Mouse (Mus musculus): ENCODE measurements around the gene Hpse2. TPM values are rescaled to one million over a fixed set of nuclear protein-coding genes. Genes with fewer than 3 reads are reported as not detected.

The Hpse2 gene
- polyA plus RNA-seq, 1 experiment: not detected

- no peak overlapping the region for H3K4me2 ChIP-seq (ENCODE audit: low read depth)
- no peak for TF ChIP-seq MYOG (IDR thresholded peaks at IDR 0.05; ENCODE audit: control insufficient read depth in 1 of 3, insufficient read depth in 1 of 3, insufficient read length in 2 of 3, low read depth in 2 of 3)
- TF ChIP-seq USF1 (IDR thresholded peaks at IDR 0.05; ENCODE audit: low read depth): no peak
- no peak for TF ChIP-seq MYOD1 (IDR thresholded peaks at IDR 0.05; ENCODE audit: control insufficient read depth in 1 of 3, insufficient read length in 2 of 3, low read depth in 2 of 3)
- no peak for TF ChIP-seq SRF (IDR thresholded peaks at IDR 0.05; ENCODE audit: control insufficient read depth, insufficient read length, low read depth)
- no peak for TF ChIP-seq CEBPB (IDR thresholded peaks at IDR 0.05; ENCODE audit: insufficient read depth, poor library complexity, severe bottlenecking)
- no peaks in the 10 kb centered on the region for H3K36me3 ChIP-seq (ENCODE audit: control insufficient read depth, insufficient read depth)
- H3ac ChIP-seq (ENCODE audit: control insufficient read depth, insufficient read length): no peak overlapping the region
- no peak overlapping the region for H3K4me3 ChIP-seq
- no peaks in the 10 kb centered on the region for H3K79me2 ChIP-seq (ENCODE audit: control insufficient read depth, insufficient read depth)
- H3K27me3 ChIP-seq (ENCODE audit: control insufficient read depth, insufficient read depth, insufficient read length): no peaks in the 10 kb centered on the region
Observed at GRCm38 (mm10) chr19:42980537-42980936, 407.6 kb downstream of the Hpse2 start.

GRCm38 (mm10) chr19:42977938-42978337, 410.2 kb downstream of the Hpse2 start:
- Histone ChIP-seq H3K36me3 (ENCODE audit: control insufficient read depth, insufficient read depth) (no peaks in the 10 kb centered on the region), H3K4me2 (ENCODE audit: low read depth) (no peak overlapping the region), H3K4me3 (no peak overlapping the region), H3K79me2 (ENCODE audit: control insufficient read depth, insufficient read depth) (no peaks in the 10 kb centered on the region), H3K27me3 (ENCODE audit: control insufficient read depth, insufficient read depth, insufficient read length) (no peaks in the 10 kb centered on the region), H3ac (ENCODE audit: control insufficient read depth, insufficient read length) (no peak overlapping the region)
- TF ChIP-seq TCF12 (IDR thresholded peaks at IDR 0.05; ENCODE audit: insufficient read depth, poor library complexity, severe bottlenecking) (no peak), MAX (IDR thresholded peaks at IDR 0.05; ENCODE audit: low read depth) (no peak), POLR2AphosphoS2 (IDR thresholded peaks at IDR 0.05; ENCODE audit: insufficient read length, low read depth) (no peak), USF1 (IDR thresholded peaks at IDR 0.05; ENCODE audit: low read depth) (no peak), CEBPB (IDR thresholded peaks at IDR 0.05; ENCODE audit: insufficient read depth, poor library complexity, severe bottlenecking) (no peak), REST (IDR thresholded peaks at IDR 0.05; ENCODE audit: insufficient read depth, insufficient read length) (no peak), SRF (IDR thresholded peaks at IDR 0.05; ENCODE audit: control insufficient read depth, insufficient read length, low read depth) (no peak), MYOG (IDR thresholded peaks at IDR 0.05; ENCODE audit: control insufficient read depth in 1 of 3, insufficient read depth in 1 of 3, insufficient read length in 2 of 3, low read depth in 2 of 3) (no peak), POLR2A (IDR thresholded peaks at IDR 0.05; ENCODE audit: insufficient read length, low read depth) (no peak), TCF3 (IDR thresholded peaks at IDR 0.05; ENCODE audit: insufficient read length, low read depth) (no peak), E2F4 (IDR thresholded peaks at IDR 0.05; ENCODE audit: insufficient read depth) (no peak), MYOD1 (IDR thresholded peaks at IDR 0.05; ENCODE audit: control insufficient read depth in 1 of 3, insufficient read length in 2 of 3, low read depth in 2 of 3) (no peak)

DNA sequence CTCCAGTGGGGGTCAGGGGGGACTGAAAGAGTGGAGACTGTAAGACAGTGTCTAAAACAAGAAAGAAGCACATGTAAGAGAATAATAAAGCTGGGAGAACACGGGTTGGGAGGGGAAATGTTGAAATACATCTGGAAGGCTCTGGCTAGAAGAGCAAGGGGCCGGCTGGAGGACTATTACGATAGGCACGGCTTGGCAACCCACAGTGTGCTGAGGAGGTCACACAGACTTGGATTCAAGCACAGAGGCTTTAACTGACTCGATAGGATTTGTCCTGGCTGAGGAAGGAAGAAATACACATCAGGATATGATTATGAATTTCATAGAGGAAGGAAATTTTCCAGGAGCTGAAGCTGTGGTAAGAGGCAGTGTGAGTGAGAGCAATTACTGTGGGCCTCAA, 414.4 kb downstream of the Hpse2 start:
- Histone ChIP-seq H3K4me3 (no peak overlapping the region), H3K27me3 (ENCODE audit: control insufficient read depth, insufficient read depth, insufficient read length) (no peaks in the 10 kb centered on the region), H3K4me2 (ENCODE audit: low read depth) (no peak overlapping the region), H3K36me3 (ENCODE audit: control insufficient read depth, insufficient read depth) (no peaks in the 10 kb centered on the region), H3K79me2 (ENCODE audit: control insufficient read depth, insufficient read depth) (no peaks in the 10 kb centered on the region), H3ac (ENCODE audit: control insufficient read depth, insufficient read length) (no peak overlapping the region)
- TF ChIP-seq POLR2AphosphoS2 (IDR thresholded peaks at IDR 0.05; ENCODE audit: insufficient read length, low read depth): no peak
- TF ChIP-seq TCF12 (IDR thresholded peaks at IDR 0.05; ENCODE audit: insufficient read depth, poor library complexity, severe bottlenecking): no peak
- no peak for TF ChIP-seq REST (IDR thresholded peaks at IDR 0.05; ENCODE audit: insufficient read depth, insufficient read length)
- TF ChIP-seq MYOD1 (IDR thresholded peaks at IDR 0.05; ENCODE audit: control insufficient read depth in 1 of 3, insufficient read length in 2 of 3, low read depth in 2 of 3): no peak
- TF ChIP-seq MYOG (IDR thresholded peaks at IDR 0.05; ENCODE audit: control insufficient read depth in 1 of 3, insufficient read depth in 1 of 3, insufficient read length in 2 of 3, low read depth in 2 of 3): no peak
- TF ChIP-seq SRF (IDR thresholded peaks at IDR 0.05; ENCODE audit: control insufficient read depth, insufficient read length, low read depth): no peak
- TF ChIP-seq MAX (IDR thresholded peaks at IDR 0.05; ENCODE audit: low read depth): no peak
- TF ChIP-seq USF1 (IDR thresholded peaks at IDR 0.05; ENCODE audit: low read depth): no peak
- no peak for TF ChIP-seq POLR2A (IDR thresholded peaks at IDR 0.05; ENCODE audit: insufficient read length, low read depth)
- no peak for TF ChIP-seq CEBPB (IDR thresholded peaks at IDR 0.05; ENCODE audit: insufficient read depth, poor library complexity, severe bottlenecking)
- no peak for TF ChIP-seq TCF3 (IDR thresholded peaks at IDR 0.05; ENCODE audit: insufficient read length, low read depth)
- no peak for TF ChIP-seq E2F4 (IDR thresholded peaks at IDR 0.05; ENCODE audit: insufficient read depth)

GRCm38 (mm10) chr19:42965171-42965570, 423.0 kb downstream of the Hpse2 start:
- Histone ChIP-seq H3K4me2 (ENCODE audit: low read depth) (no peak overlapping the region), H3K79me2 (ENCODE audit: control insufficient read depth, insufficient read depth) (no peaks in the 10 kb centered on the region), H3K36me3 (ENCODE audit: control insufficient read depth, insufficient read depth) (no peaks in the 10 kb centered on the region), H3K27me3 (ENCODE audit: control insufficient read depth, insufficient read depth, insufficient read length) (no peaks in the 10 kb centered on the region), H3K4me3 (no peak overlapping the region), H3ac (ENCODE audit: control insufficient read depth, insufficient read length) (no peak overlapping the region)
- TF ChIP-seq TCF3 (IDR thresholded peaks at IDR 0.05; ENCODE audit: insufficient read length, low read depth): no peak
- TF ChIP-seq MYOG (IDR thresholded peaks at IDR 0.05; ENCODE audit: control insufficient read depth in 1 of 3, insufficient read depth in 1 of 3, insufficient read length in 2 of 3, low read depth in 2 of 3): no peak
- no peak for TF ChIP-seq E2F4 (IDR thresholded peaks at IDR 0.05; ENCODE audit: insufficient read depth)

DNA sequence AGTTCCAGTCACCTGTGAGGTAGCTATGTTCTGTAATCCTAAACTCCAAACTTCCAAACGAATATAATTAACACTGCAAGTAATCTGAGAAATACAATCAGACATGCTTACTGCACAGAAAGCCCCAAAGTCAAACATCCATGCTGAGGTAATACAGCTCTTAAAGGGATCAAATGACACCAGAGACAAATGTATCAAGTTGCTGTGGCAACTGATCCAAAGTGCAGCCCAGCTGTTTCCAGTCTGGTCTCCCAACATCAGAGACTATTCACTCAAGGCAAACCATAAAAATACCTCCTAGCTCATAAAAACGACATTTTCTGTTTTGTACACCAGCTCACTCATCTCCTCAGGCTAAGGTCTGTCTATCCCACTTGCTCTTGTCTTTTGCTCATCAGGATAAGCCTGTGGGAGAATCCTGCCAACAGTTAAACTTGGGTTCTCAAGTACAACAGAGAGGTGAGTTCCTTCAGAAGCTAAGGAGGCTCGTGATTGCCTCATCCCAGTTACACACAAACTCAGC, 440.0 kb downstream of the Hpse2 start:
- Histone ChIP-seq H3K27me3 (ENCODE audit: control insufficient read depth, insufficient read depth, insufficient read length) (no peaks in the 10 kb centered on the region), H3K36me3 (ENCODE audit: control insufficient read depth, insufficient read depth) (no peaks in the 10 kb centered on the region), H3K79me2 (ENCODE audit: control insufficient read depth, insufficient read depth) (no peaks in the 10 kb centered on the region), H3K4me2 (ENCODE audit: low read depth) (no peak overlapping the region), H3K4me3 (no peak overlapping the region), H3ac (ENCODE audit: control insufficient read depth, insufficient read length) (no peak overlapping the region)
- no peak for TF ChIP-seq USF1 (IDR thresholded peaks at IDR 0.05; ENCODE audit: low read depth)
- TF ChIP-seq MYOD1 (IDR thresholded peaks at IDR 0.05; ENCODE audit: control insufficient read depth in 1 of 3, insufficient read length in 2 of 3, low read depth in 2 of 3): no peak
- TF ChIP-seq MYOG (IDR thresholded peaks at IDR 0.05; ENCODE audit: control insufficient read depth in 1 of 3, insufficient read depth in 1 of 3, insufficient read length in 2 of 3, low read depth in 2 of 3): no peak
- no peak for TF ChIP-seq TCF12 (IDR thresholded peaks at IDR 0.05; ENCODE audit: insufficient read depth, poor library complexity, severe bottlenecking)
- no peak for TF ChIP-seq POLR2A (IDR thresholded peaks at IDR 0.05; ENCODE audit: insufficient read length, low read depth)
- no peak for TF ChIP-seq CEBPB (IDR thresholded peaks at IDR 0.05; ENCODE audit: insufficient read depth, poor library complexity, severe bottlenecking)
- no peak for TF ChIP-seq SRF (IDR thresholded peaks at IDR 0.05; ENCODE audit: control insufficient read depth, insufficient read length, low read depth)
